Mouse (Mus musculus): ENCODE data around the gene Tmem127. TPM values are rescaled to one million over a fixed set of nuclear protein-coding genes. Genes with fewer than 3 reads are reported as not detected.
"Not testable (repeated sequence)": the region's sequence is repeated elsewhere in the genome, so short reads cannot be mapped to it uniquely, and the experiment has no call there.

Tmem127 gene
- polyA plus RNA-seq, 1 experiment from 2014 or later, result 26.8 TPM

- ATAC-seq (ENCODE audit: insufficient number of reproducible peaks, insufficient read depth, low FRiP score, low TSS enrichment, low read depth), result no peak
These were observed 54.2 kb downstream of the Tmem127 start for GRCm38 (mm10) chr2:127301883-127302282.

GRCm38 (mm10) chr2:127304192-127304591 is 56.5 kb downstream of the Tmem127 start:
- ATAC-seq (ENCODE audit: insufficient number of reproducible peaks, insufficient read depth, low FRiP score, low TSS enrichment, low read depth); H3K4me3 ChIP-seq; H3K9ac ChIP-seq; H3K4me1 ChIP-seq; H3K4me2 ChIP-seq; H3K27me3 ChIP-seq; H3K9me3 ChIP-seq; H3K27ac ChIP-seq: not testable (repeated sequence)
- H3K36me3 ChIP-seq, result peaks cover 18% of the 10 kb centered on the region
- WGBS, result 94% methylated on average over 4 of the region's 4 CpGs

More at GRCm38 (mm10) chr2:127301883-127302282, 54.2 kb downstream of the Tmem127 start:
- no peaks in the 10 kb centered on the region for H3K27me3 ChIP-seq
- no peak overlapping the region for H3K9ac ChIP-seq
- no peaks in the 10 kb centered on the region for H3K9me3 ChIP-seq
- 92% methylated on average over 3 of the region's 3 CpGs for WGBS
- H3K27ac ChIP-seq, result no peak overlapping the region
- H3K36me3 ChIP-seq, result peaks cover 41% of the 10 kb centered on the region
- no peak overlapping the region for H3K4me2 ChIP-seq
- H3K4me1 ChIP-seq, result no peaks in the 10 kb centered on the region
- H3K4me3 ChIP-seq, result no peak overlapping the region

DNA sequence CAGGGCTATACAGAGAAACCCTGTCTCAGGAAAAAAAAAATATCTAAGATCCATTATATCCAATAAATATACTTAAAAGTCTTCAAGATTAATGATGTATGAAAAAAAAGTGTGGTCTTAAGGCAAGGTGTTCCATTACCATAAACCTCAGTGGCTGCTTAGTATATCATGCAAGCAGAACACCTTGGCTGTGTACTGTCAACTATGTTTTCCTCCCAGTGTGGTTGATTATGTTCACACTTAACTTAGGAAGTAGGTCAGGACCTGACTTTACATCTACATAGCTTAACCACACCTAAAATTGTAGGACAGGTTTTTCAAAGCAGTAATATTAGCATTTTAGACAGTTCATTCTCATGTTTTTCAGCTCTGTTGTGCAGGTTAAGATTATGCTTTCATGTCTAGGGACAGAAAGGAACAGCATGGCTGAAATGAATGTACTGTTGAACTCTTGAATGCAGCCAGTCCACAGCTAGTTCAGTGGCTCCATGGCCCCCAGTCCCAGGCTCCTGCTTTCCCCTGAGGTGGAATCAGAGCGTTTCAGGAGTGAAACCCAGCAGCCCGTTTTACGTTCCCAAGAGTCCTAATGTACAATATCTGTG is 57.0 kb downstream of the Tmem127 start:
- Histone ChIP-seq H3K9me3 (no peaks in the 10 kb centered on the region), H3K9ac (no peak overlapping the region), H3K27me3 (no peaks in the 10 kb centered on the region), H3K4me2 (no peak overlapping the region), H3K36me3 (peaks cover 17% of the 10 kb centered on the region), H3K27ac (no peak overlapping the region), H3K4me3 (no peak overlapping the region), H3K4me1 (no peaks in the 10 kb centered on the region)
- WGBS, result 87% methylated on average over 3 of the region's 3 CpGs
- ATAC-seq (ENCODE audit: insufficient number of reproducible peaks, insufficient read depth, low FRiP score, low TSS enrichment, low read depth), result no peak

DNA sequence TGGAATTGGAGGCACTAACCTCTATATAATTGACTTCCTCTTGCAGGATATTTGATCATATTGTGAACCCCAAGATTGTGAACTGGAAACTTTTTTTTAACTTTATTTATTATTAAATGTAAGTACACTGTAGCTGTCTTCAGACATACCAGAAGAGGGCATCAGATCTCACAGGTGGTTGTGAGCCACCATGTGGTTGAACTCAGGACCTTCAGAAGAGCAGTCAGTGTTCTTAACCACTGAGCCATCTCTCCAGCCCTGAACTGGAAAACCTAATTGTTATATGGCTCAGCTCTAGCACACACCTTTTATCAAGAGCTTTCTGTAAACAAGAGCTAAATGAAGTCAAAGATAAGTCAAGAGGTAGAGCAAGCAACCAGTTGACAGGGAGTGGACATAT is 58.4 kb downstream of the Tmem127 start:
- Histone ChIP-seq H3K27ac (no peak overlapping the region), H3K27me3 (no peaks in the 10 kb centered on the region), H3K9ac (no peak overlapping the region), H3K4me3 (no peak overlapping the region), H3K9me3 (no peaks in the 10 kb centered on the region), H3K4me1 (no peaks in the 10 kb centered on the region), H3K36me3 (peaks cover 5% of the 10 kb centered on the region; the same call in 1 of the 2 replicates), H3K4me2 (no peak overlapping the region)
- ATAC-seq (ENCODE audit: insufficient number of reproducible peaks, insufficient read depth, low FRiP score, low TSS enrichment, low read depth), result no peak

GRCm38 (mm10) chr2:127307179-127307578 is 59.5 kb downstream of the Tmem127 start:
- H3K4me2 ChIP-seq, result no peak overlapping the region
- H3K27ac ChIP-seq, result no peak overlapping the region
- no peaks in the 10 kb centered on the region for H3K4me1 ChIP-seq
- WGBS, result 48% methylated on average over 3 of the region's 3 CpGs
- no peaks in the 10 kb centered on the region for H3K27me3 ChIP-seq
- ATAC-seq (ENCODE audit: insufficient number of reproducible peaks, insufficient read depth, low FRiP score, low TSS enrichment, low read depth), result no peak
- H3K9ac ChIP-seq, result no peak overlapping the region
- H3K9me3 ChIP-seq, result no peaks in the 10 kb centered on the region
- H3K36me3 ChIP-seq, result no peaks in the 10 kb centered on the region
- no peak overlapping the region for H3K4me3 ChIP-seq

- H3K9ac ChIP-seq, result no peak overlapping the region
- H3K27me3 ChIP-seq, result no peaks in the 10 kb centered on the region
- H3K4me2 ChIP-seq, result no peak overlapping the region
- H3K36me3 ChIP-seq, result no peaks in the 10 kb centered on the region
- H3K4me1 ChIP-seq, result no peaks in the 10 kb centered on the region
- no peaks in the 10 kb centered on the region for H3K9me3 ChIP-seq
- 90% methylated on average over 2 of the region's 2 CpGs for WGBS
- H3K27ac ChIP-seq, result no peak overlapping the region
- no peak overlapping the region for H3K4me3 ChIP-seq
- ATAC-seq (ENCODE audit: insufficient number of reproducible peaks, insufficient read depth, low FRiP score, low TSS enrichment, low read depth), result no peak
These were observed 61.0 kb downstream of the Tmem127 start for GRCm38 (mm10) chr2:127308660-127309059.

GRCm38 (mm10) chr2:127310246-127310645 is 62.5 kb downstream of the Tmem127 start:
- H3K36me3 ChIP-seq, result no peaks in the 10 kb centered on the region
- no peak overlapping the region for H3K9ac ChIP-seq
- no peaks in the 10 kb centered on the region for H3K9me3 ChIP-seq
- no peak for ATAC-seq (ENCODE audit: insufficient number of reproducible peaks, insufficient read depth, low FRiP score, low TSS enrichment, low read depth)
- H3K27ac ChIP-seq, result no peak overlapping the region
- no peaks in the 10 kb centered on the region for H3K4me1 ChIP-seq
- no peak overlapping the region for H3K4me2 ChIP-seq
- no peaks in the 10 kb centered on the region for H3K27me3 ChIP-seq
- WGBS, result 57% methylated on average over 2 of the region's 2 CpGs
- H3K4me3 ChIP-seq, result no peak overlapping the region

- Histone ChIP-seq H3K27ac (no peak overlapping the region), H3K9me3 (no peaks in the 10 kb centered on the region), H3K4me2 (no peak overlapping the region), H3K36me3 (no peaks in the 10 kb centered on the region), H3K9ac (no peak overlapping the region), H3K27me3 (no peaks in the 10 kb centered on the region), H3K4me3 (no peak overlapping the region), H3K4me1 (no peaks in the 10 kb centered on the region)
- ATAC-seq (ENCODE audit: insufficient number of reproducible peaks, insufficient read depth, low FRiP score, low TSS enrichment, low read depth), result no peak
- 88% methylated on average over 7 of the region's 7 CpGs for WGBS
These were observed 63.0 kb downstream of the Tmem127 start for GRCm38 (mm10) chr2:127310685-127311084.

Other genes starting within 250 kb of the Tmem127 start
- 11.3 and 13.1 TPM in 2 replicates for gene Ap4e1, start 239.2 kb upstream of the Tmem127 start, polyA plus RNA-seq (2015; fragmentation: Nextera tagmentation; extraction: Ambion mirVana)
- 55.4 and 63.4 TPM in 2 replicates for gene Blvra, start 177.2 kb upstream of the Tmem127 start, polyA plus RNA-seq (2015; fragmentation: Nextera tagmentation; extraction: Ambion mirVana)
- gene Ncaph, start 114.0 kb upstream of the Tmem127 start, polyA plus RNA-seq (2015; fragmentation: Nextera tagmentation; extraction: Ambion mirVana), result 80.3 and 81.6 TPM in 2 replicates
- gene Itpripl1, start 104.5 kb upstream of the Tmem127 start, polyA plus RNA-seq (2015; fragmentation: Nextera tagmentation; extraction: Ambion mirVana), result 27.1 and 32.0 TPM in 2 replicates
- 2.3 and 2.9 TPM in 2 replicates for gene 1810024B03Rik, start 39.6 kb upstream of the Tmem127 start, polyA plus RNA-seq (2015; fragmentation: Nextera tagmentation; extraction: Ambion mirVana)
- gene Snrnp200, start 39.5 kb upstream of the Tmem127 start, polyA plus RNA-seq (2015; fragmentation: Nextera tagmentation; extraction: Ambion mirVana), result 64.0 and 66.7 TPM in 2 replicates
- gene Ciao1, start 92 bp upstream of the Tmem127 start, polyA plus RNA-seq (2015; fragmentation: Nextera tagmentation; extraction: Ambion mirVana), result 52.5 and 63.1 TPM in 2 replicates
- gene Stard7, start 22.3 kb downstream of the Tmem127 start, polyA plus RNA-seq (2015; fragmentation: Nextera tagmentation; extraction: Ambion mirVana), result 67.0 and 69.1 TPM in 2 replicates
- gene Dusp2, start 88.3 kb downstream of the Tmem127 start, polyA plus RNA-seq (2015; fragmentation: Nextera tagmentation; extraction: Ambion mirVana), result 6.7 and 8.3 TPM in 2 replicates
- 0.30 and 0.76 TPM in 2 replicates for gene Astl, start 90.7 kb downstream of the Tmem127 start, polyA plus RNA-seq (2015; fragmentation: Nextera tagmentation; extraction: Ambion mirVana)
- 0.39 and 0.51 TPM in 2 replicates for gene Adra2b, start 115.3 kb downstream of the Tmem127 start, polyA plus RNA-seq (2015; fragmentation: Nextera tagmentation; extraction: Ambion mirVana)
- 0.12 and 0.13 TPM in 2 replicates for gene Gpat2, start 177.3 kb downstream of the Tmem127 start, polyA plus RNA-seq (2015; fragmentation: Nextera tagmentation; extraction: Ambion mirVana)
- 31.9 and 34.8 TPM in 2 replicates for gene Fahd2a, start 196.7 kb downstream of the Tmem127 start, polyA plus RNA-seq (2015; fragmentation: Nextera tagmentation; extraction: Ambion mirVana)